In genomic region chr1:38320971-38321305, GRCm38 (mm10) we compare ENCODE assay signal across 28 mouse cellular contexts.
DNase-seq lines count a peak whose midpoint lies in the region; ATAC-seq and TF ChIP-seq lines count a peak whose summit lies in the region.
"Had no signal": no experiment of that assay in that cellular context is flagged by ENCODE, and none has a peak within 500 bp of the region (broad histone marks: within the 10 kb centered on the region; RNA-seq: fewer than 3 reads in every experiment).

No protein-coding gene starts in this region.

- H3K79me2 ChIP-seq in MEL (ENCODE audit: control insufficient read depth, insufficient read depth, low read length, poor library complexity): no peaks in the 10 kb centered on the region

- TF ChIP-seq POLR2A in MEL (IDR thresholded peaks at IDR 0.05; ENCODE audit: control insufficient read depth in 1 of 2, insufficient read depth in 1 of 2, low read depth in 1 of 2, low read length in 2 of 2, poor library complexity in 1 of 2): no peak

- no peak overlapping the region for H3K9ac ChIP-seq in limb, embryonic 12.5 days (replicated peaks)
- H3K9ac ChIP-seq in MEL (ENCODE audit: control insufficient read depth, low read depth, low read length, poor library complexity, severe bottlenecking): no peak overlapping the region
- no peak overlapping the region for H3K9ac ChIP-seq in embryonic facial prominence, embryonic 15.5 days
- H3K9ac ChIP-seq in stomach, embryonic 16.5 days (ENCODE audit: low read length): no peak overlapping the region
- H3K9ac ChIP-seq: forebrain, embryonic 13.5 days; heart, embryonic 12.5 days; hindbrain, embryonic 14.5 days; midbrain, embryonic 15.5 days had no signal

- no peak overlapping the region for H3K4me3 ChIP-seq in limb, embryonic 12.5 days (replicated peaks)
- H3K4me3 ChIP-seq in limb, embryonic 10.5 days: no peak overlapping the region
- no peak overlapping the region for H3K4me3 ChIP-seq in MEL (ENCODE audit: control insufficient read depth in 1 of 2, insufficient read depth in 1 of 2, low read depth in 2 of 2, low read length in 2 of 2)
- H3K4me3 ChIP-seq in embryonic facial prominence, embryonic 15.5 days (replicated peaks): no peak overlapping the region
- no peak overlapping the region for H3K4me3 ChIP-seq in stomach, embryonic 16.5 days (replicated peaks; ENCODE audit: low read length)
- H3K4me3 ChIP-seq: forebrain, embryonic 13.5 days; heart, adult 2 months; heart, embryonic 12.5 days; midbrain, embryonic 10.5 days; midbrain, embryonic 15.5 days had no signal

- 0 out of 2 replicates have a peak overlapping the region, but pooled peaks have one; percentile 11 for H3K4me2 ChIP-seq in limb, embryonic 12.5 days
- H3K4me2 ChIP-seq in embryonic facial prominence, embryonic 15.5 days (replicated peaks): no peak overlapping the region
- H3K4me2 ChIP-seq in stomach, embryonic 16.5 days (ENCODE audit: low read depth, low read length): no peak overlapping the region
- H3K4me2 ChIP-seq: heart, embryonic 12.5 days; hindbrain, embryonic 14.5 days; liver, embryonic 11.5 days had no signal

- 96% methylated on average over 2 of the region's 2 CpGs for WGBS in limb, embryonic 12.5 days
- WGBS in limb, embryonic 10.5 days: 94% methylated on average over 2 of the region's 2 CpGs
- 81% methylated on average over 2 of the region's 2 CpGs for WGBS in embryonic facial prominence, embryonic 15.5 days
- 70% methylated on average over 2 of the region's 2 CpGs for WGBS in stomach, embryonic 16.5 days

- no peak for TF ChIP-seq RAD21 in MEL (IDR thresholded peaks at IDR 0.05; ENCODE audit: low read depth, low read length)

- ATAC-seq in limb, embryonic 12.5 days (ENCODE audit: insufficient number of reproducible peaks, insufficient read depth, low FRiP score, low TSS enrichment, low read depth): no peak
- no peak for ATAC-seq in embryonic facial prominence, embryonic 15.5 days (ENCODE audit: insufficient number of reproducible peaks, low FRiP score, low TSS enrichment, low read depth)
- no peak for ATAC-seq in stomach, embryonic 16.5 days (ENCODE audit: insufficient read depth, low FRiP score)
- no peak; the same call in 1 of the 2 replicates for ATAC-seq in granulocyte monocyte progenitor cell, adult 5-6 weeks (replicated peaks; ENCODE audit: poor library complexity, severe bottlenecking)
- ATAC-seq: forebrain, embryonic 13.5 days; intestine, postnatal 0 days; midbrain, embryonic 15.5 days had no signal

- TF ChIP-seq EP300 in MEL (IDR thresholded peaks at IDR 0.05; ENCODE audit: low read depth in 1 of 2, low read length in 2 of 2): peak; percentile 67 to 79

- DNase-seq in limb, embryonic 10.5 days (ENCODE audit: low spot score): no peak
- DNase-seq in MEL (ENCODE audit: low read depth, low spot score): peak; percentile 88
- DNase-seq in embryo, embryonic 10 days (ENCODE audit: low spot score): no peak
- DNase-seq: adrenal gland, adult 8-10 months; B cell, adult 2 months; cerebellum, adult 2 months; cerebellum, postnatal 36 days; gastrocnemius, postnatal 25 days; heart, adult 2 months; kidney, adult 9 months; kidney, postnatal 14 days; layer of hippocampus, adult 9-11 months; lung, postnatal 36 days; right cerebral cortex, adult 18-20 months; spleen, adult 18-20 months; thymus, adult 18-20 months; thymus, postnatal 36 days had no signal

- H3K36me3 ChIP-seq in limb, embryonic 12.5 days: peaks cover 8% of the 10 kb centered on the region; the same call in 1 of the 2 replicates
- H3K36me3 ChIP-seq in limb, embryonic 10.5 days: peaks cover 42% of the 10 kb centered on the region
- H3K36me3 ChIP-seq in MEL (ENCODE audit: control insufficient read depth in 1 of 2, insufficient read depth in 2 of 2, low read length in 2 of 2): peaks cover 0 to 12% of the 10 kb centered on the region in 2 experiments; a peak in 3 of 4 replicates
- no peaks in the 10 kb centered on the region for H3K36me3 ChIP-seq in embryonic facial prominence, embryonic 15.5 days
- H3K36me3 ChIP-seq in stomach, embryonic 16.5 days (ENCODE audit: control insufficient read depth, insufficient read depth, low read length): no peaks in the 10 kb centered on the region
- H3K36me3 ChIP-seq: heart, embryonic 12.5 days; midbrain, embryonic 10.5 days; midbrain, embryonic 15.5 days had no signal

- no peaks in the 10 kb centered on the region for H3K27me3 ChIP-seq in limb, embryonic 12.5 days
- H3K27me3 ChIP-seq in limb, embryonic 10.5 days (ENCODE audit: low read depth, poor library complexity, severe bottlenecking): no peaks in the 10 kb centered on the region
- no peaks in the 10 kb centered on the region for H3K27me3 ChIP-seq in MEL (ENCODE audit: control insufficient read depth in 1 of 2, insufficient read depth in 2 of 2, low read length in 2 of 2)
- no peaks in the 10 kb centered on the region for H3K27me3 ChIP-seq in embryonic facial prominence, embryonic 15.5 days
- H3K27me3 ChIP-seq in stomach, embryonic 16.5 days (ENCODE audit: control insufficient read depth, insufficient read depth, low read length): no peaks in the 10 kb centered on the region
- H3K27me3 ChIP-seq: heart, embryonic 12.5 days; midbrain, embryonic 15.5 days had no signal

- H3K9me3 ChIP-seq in limb, embryonic 12.5 days: no peaks in the 10 kb centered on the region
- H3K9me3 ChIP-seq in limb, embryonic 10.5 days (replicated peaks): no peaks in the 10 kb centered on the region
- no peaks in the 10 kb centered on the region for H3K9me3 ChIP-seq in MEL (replicated peaks; ENCODE audit: insufficient read depth, low read length)
- H3K9me3 ChIP-seq in embryonic facial prominence, embryonic 15.5 days (replicated peaks): no peaks in the 10 kb centered on the region
- H3K9me3 ChIP-seq in stomach, embryonic 16.5 days (replicated peaks; ENCODE audit: control insufficient read depth, low read length): no peaks in the 10 kb centered on the region
- H3K9me3 ChIP-seq: forebrain, embryonic 13.5 days; heart, embryonic 12.5 days; midbrain, embryonic 10.5 days; midbrain, embryonic 15.5 days had no signal

- peak overlapping the region; percentile 50 for H3K27ac ChIP-seq in limb, embryonic 12.5 days
- H3K27ac ChIP-seq in limb, embryonic 10.5 days: no peak overlapping the region
- H3K27ac ChIP-seq in MEL (ENCODE audit: control insufficient read depth, low read depth, low read length): no peak overlapping the region
- peak overlapping the region; percentile 56 for H3K27ac ChIP-seq in embryonic facial prominence, embryonic 15.5 days (replicated peaks)
- H3K27ac ChIP-seq in stomach, embryonic 16.5 days (ENCODE audit: low read length): peak overlapping the region; percentile 63
- H3K27ac ChIP-seq: forebrain, embryonic 13.5 days; heart, adult 2 months; hindbrain, embryonic 14.5 days; midbrain, embryonic 10.5 days; midbrain, embryonic 15.5 days had no signal

- TF ChIP-seq CTCF in MEL (IDR thresholded peaks at IDR 0.05 in 2 of 3, conservative IDR thresholded peaks at IDR 0.05 in 1 of 3; ENCODE audit: control insufficient read depth in 1 of 3, insufficient read depth in 1 of 3, low read depth in 2 of 3, low read length in 3 of 3, poor library complexity in 1 of 3, severe bottlenecking in 1 of 3): no peak; a peak in 1 of 6 replicates

- H3K4me1 ChIP-seq in limb, embryonic 12.5 days (replicated peaks): peaks cover 30% of the 10 kb centered on the region
- no peaks in the 10 kb centered on the region for H3K4me1 ChIP-seq in limb, embryonic 10.5 days
- peaks cover 0 to 13% of the 10 kb centered on the region in 2 experiments; a peak in 3 of 4 replicates for H3K4me1 ChIP-seq in MEL (ENCODE audit: control insufficient read depth in 1 of 2, insufficient read depth in 2 of 2, low read length in 2 of 2)
- H3K4me1 ChIP-seq in embryonic facial prominence, embryonic 15.5 days: peaks cover 16% of the 10 kb centered on the region
- peaks cover 7% of the 10 kb centered on the region; the same call in 1 of the 2 replicates for H3K4me1 ChIP-seq in stomach, embryonic 16.5 days (ENCODE audit: control insufficient read depth, insufficient read depth, low read length)

TF ChIP-seq in MEL, 35 proteins besides CTCF, POLR2A, EP300 and RAD21 (continues in another document):
- TF ChIP-seq KAT2A (conservative IDR thresholded peaks at IDR 0.05; ENCODE audit: low read depth, low read length): no peak
- no peak for TF ChIP-seq MXI1 (IDR thresholded peaks at IDR 0.05; ENCODE audit: low read depth, low read length)
- TF ChIP-seq USF1 (IDR thresholded peaks at IDR 0.05; ENCODE audit: low read depth, low read length): no peak
- peak; percentile 80 for TF ChIP-seq RCOR1 (IDR thresholded peaks at IDR 0.05; ENCODE audit: low read depth, low read length)
- TF ChIP-seq JUND (IDR thresholded peaks at IDR 0.05; ENCODE audit: low read depth, low read length): no peak
- TF ChIP-seq UBTF (IDR thresholded peaks at IDR 0.05; ENCODE audit: borderline replicate concordance, insufficient read depth, low read depth, low read length): no peak
- TF ChIP-seq GATA1 (IDR thresholded peaks at IDR 0.05; ENCODE audit: low read depth, low read length): peak; percentile 62
- no peak for TF ChIP-seq HCFC1 (IDR thresholded peaks at IDR 0.05; ENCODE audit: low read depth, low read length)
- no peak for TF ChIP-seq MYB (IDR thresholded peaks at IDR 0.05; ENCODE audit: low read depth, low read length)
- peak; percentile 49 for TF ChIP-seq ETS1 (IDR thresholded peaks at IDR 0.05; ENCODE audit: low read depth, low read length)
- no peak for TF ChIP-seq POLR2AphosphoS2 (IDR thresholded peaks at IDR 0.05; ENCODE audit: low read length)
- TF ChIP-seq BHLHE40 (IDR thresholded peaks at IDR 0.05; ENCODE audit: borderline replicate concordance, low read depth, low read length): no peak
- TF ChIP-seq NRF1 (IDR thresholded peaks at IDR 0.05; ENCODE audit: insufficient read depth, low read depth, low read length, poor library complexity, severe bottlenecking): no peak
- TF ChIP-seq MAZ (IDR thresholded peaks at IDR 0.05; ENCODE audit: low read depth, low read length): no peak
- TF ChIP-seq ELF1 (IDR thresholded peaks at IDR 0.05; ENCODE audit: low read depth, low read length): no peak
- TF ChIP-seq E2F4 (IDR thresholded peaks at IDR 0.05; ENCODE audit: borderline replicate concordance, low read depth, low read length): no peak
- peak; percentile 80 for TF ChIP-seq TCF12 (IDR thresholded peaks at IDR 0.05; ENCODE audit: low read depth, low read length)
- no peak for TF ChIP-seq ZKSCAN1 (IDR thresholded peaks at IDR 0.05; ENCODE audit: low read depth, low read length)
- TF ChIP-seq POLR2AphosphoS5 (IDR thresholded peaks at IDR 0.05; ENCODE audit: borderline replicate concordance, low read depth, low read length): no peak
- no peak for TF ChIP-seq ZMIZ1 (IDR thresholded peaks at IDR 0.05; ENCODE audit: low read depth, low read length)
- TF ChIP-seq SIN3A (IDR thresholded peaks at IDR 0.05; ENCODE audit: low read length): no peak
- TF ChIP-seq MYC (IDR thresholded peaks at IDR 0.05; ENCODE audit: low read depth, low read length): no peak
- TF ChIP-seq TBP (IDR thresholded peaks at IDR 0.05; ENCODE audit: low read depth, low read length): no peak
- TF ChIP-seq ZNF384 (IDR thresholded peaks at IDR 0.05; ENCODE audit: low read depth, low read length): no peak
- peak; percentile 79 for TF ChIP-seq TAL1 (IDR thresholded peaks at IDR 0.05; ENCODE audit: low read length)

Comparison
In these comparisons a context has a peak if more than half of its experiments do, and no peak if none do; other contexts are left out.
1. H3K27ac ChIP-seq: peak in limb, embryonic 12.5 days (single experiment), embryonic facial prominence, embryonic 15.5 days (single experiment) and stomach, embryonic 16.5 days (single experiment); none in limb, embryonic 10.5 days (single experiment) and MEL (single experiment).